Mouse (Mus musculus) kidney, embryonic 14.5 days (tissue): ENCODE results near the gene Anapc16. TPM values are rescaled to one million over a fixed set of nuclear protein-coding genes. Genes with fewer than 3 reads are reported as not detected.
"Not testable (repeated sequence)": the region's sequence is repeated elsewhere in the genome, so short reads cannot be mapped to it uniquely, and the experiment has no call there.

Experiments used
- ATAC-seq: fragments of 200-750 bp; cut with Nextera tagmentation; 2 replicates; pipeline ENCODE4 v1.8.0; 2017; ENCODE audit warnings: moderate number of reproducible peaks, mild to moderate bottlenecking, moderate TSS enrichment, moderate library complexity; ENCODE audit not compliant: low FRiP score, low TSS enrichment
- H3K27ac ChIP-seq: fragments of 300-500 bp; sonication (generic); 2 replicates; pipeline ENCODE4 v1.5.1; 2014; ENCODE audit warnings: low read depth, mild to moderate bottlenecking, low read length, moderate library complexity, mixed read lengths
- H3K27me3 ChIP-seq: fragments of 300-500 bp; sonication (generic); 2 replicates; pipeline ENCODE4 v1.6.1; 2014; ENCODE audit warnings: mild to moderate bottlenecking, low read length; ENCODE audit not compliant: control insufficient read depth, insufficient read depth
- H3K36me3 ChIP-seq: fragments of 300-500 bp; sonication (generic); 2 replicates; pipeline ENCODE4 v1.6.1; 2014; ENCODE audit warnings: low read length, mixed read lengths; ENCODE audit not compliant: control insufficient read depth, insufficient read depth
- H3K4me1 ChIP-seq: fragments of 300-500 bp; sonication (generic); 2 replicates; pipeline ENCODE4 v1.6.1; 2014; ENCODE audit warnings: low read length, mixed read lengths; ENCODE audit not compliant: control insufficient read depth, insufficient read depth
- H3K4me2 ChIP-seq: fragments of 300-500 bp; sonication (generic); replicated peaks from 2 replicates; pipeline ENCODE4 v1.6.1; 2014; ENCODE audit warnings: low read depth, mild to moderate bottlenecking, low read length
- H3K4me3 ChIP-seq: fragments of 300-500 bp; sonication (generic); 2 replicates; pipeline ENCODE4 v1.5.1; 2014; ENCODE audit warnings: mild to moderate bottlenecking, low read length
- H3K9ac ChIP-seq: fragments of 300-500 bp; sonication (generic); 2 replicates; pipeline ENCODE4 v1.6.1; 2014; ENCODE audit warnings: low read depth, mild to moderate bottlenecking, low read length, moderate library complexity
- H3K9me3 ChIP-seq: fragments of 300-500 bp; sonication (generic); 2 replicates; pipeline ENCODE4 v1.6.1; 2016; ENCODE audit warnings: low read length; ENCODE audit not compliant: control insufficient read depth
- WGBS: fragments of 180-500 bp; shearing (Covaris S2); extraction: QIAGEN DNeasy Blood & Tissue Kit; methylation state at CpG from one replicate; pipeline ENCODE4 v1.1.7; 2014; 5-methylcytosine and 5-hydroxymethylcytosine counted together
- polyA plus RNA-seq: library from polyadenylated mRNA; unstranded; fragments of >200 nt; fragmentation: Nextera tagmentation; extraction: Ambion mirVana; gene quantifications from 2 replicates; pipeline ENCODE4 v1.2.1, GENCODE M21; 2014

Gene Anapc16
- polyA plus RNA-seq, 1 experiment from 2014 or later: 106 TPM

GRCm38 (mm10) chr10:60009115-60009514, 6.2 kb upstream of the Anapc16 start:
- no peaks in the 10 kb centered on the region for H3K27me3 ChIP-seq
- H3K4me3 ChIP-seq: no peak overlapping the region
- 73% methylated on average over 3 of the region's 3 CpGs for WGBS
- H3K9ac ChIP-seq: no peak overlapping the region
- no peak for ATAC-seq
- no peaks in the 10 kb centered on the region for H3K4me1 ChIP-seq
- H3K9me3 ChIP-seq: no peaks in the 10 kb centered on the region
- peaks cover 22% of the 10 kb centered on the region; the same call in 1 of the 2 replicates for H3K36me3 ChIP-seq
- no peak overlapping the region for H3K4me2 ChIP-seq
- H3K27ac ChIP-seq: no peak overlapping the region

DNA sequence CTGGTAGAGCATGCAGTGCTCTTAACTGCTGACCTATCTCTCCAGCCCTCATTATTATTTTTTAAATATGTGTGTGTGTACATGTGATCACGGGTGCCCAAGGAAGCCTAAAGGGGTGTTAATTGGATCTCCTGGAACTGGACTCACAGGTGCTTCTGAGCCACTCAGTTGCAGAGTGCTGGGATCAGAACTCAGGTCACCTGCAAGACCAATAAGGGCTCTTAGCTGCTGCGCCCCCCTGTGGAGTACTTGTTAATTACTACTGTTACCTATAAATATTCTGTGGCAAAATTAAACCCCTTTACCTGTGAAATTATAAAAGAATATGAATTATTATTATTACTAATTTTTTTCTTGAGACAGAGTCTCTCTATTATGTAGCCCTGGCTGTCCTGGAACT, 2.3 kb upstream of the Anapc16 start:
- Histone ChIP-seq H3K27me3 (no peaks in the 10 kb centered on the region), H3K9me3 (no peaks in the 10 kb centered on the region), H3K27ac (no peak overlapping the region), H3K9ac (no peak overlapping the region), H3K4me2 (no peak overlapping the region), H3K4me3 (no peak overlapping the region), H3K4me1 (peaks cover 7% of the 10 kb centered on the region; the same call in 1 of the 2 replicates), H3K36me3 (peaks cover 15% of the 10 kb centered on the region; the same call in 1 of the 2 replicates)
- WGBS: 63% methylated on average over 2 of the region's 2 CpGs
- ATAC-seq: no peak

DNA sequence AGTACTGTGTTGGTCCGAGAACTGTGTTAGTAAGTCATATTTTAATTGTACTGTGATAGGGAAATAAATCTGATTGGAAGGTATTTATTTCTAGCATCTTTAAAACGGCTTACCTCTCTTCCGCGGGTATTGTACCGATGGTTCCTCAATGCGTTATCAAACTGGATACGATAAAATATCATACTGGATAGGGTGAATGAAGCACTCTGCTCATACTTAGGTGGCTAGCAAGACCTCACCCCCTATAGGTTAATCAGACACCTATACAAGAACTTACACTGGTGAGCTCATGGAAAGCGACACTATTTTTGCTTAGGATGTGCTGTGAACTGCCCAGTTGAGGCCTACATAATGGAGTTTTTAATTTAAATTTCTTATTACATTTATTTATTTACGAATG, 912 bp upstream of the Anapc16 start:
- Histone ChIP-seq H3K4me3 (peak overlapping the region; percentile 60; the same call in 1 of the 2 replicates), H3K27me3 (no peaks in the 10 kb centered on the region), H3K36me3 (peaks cover 15% of the 10 kb centered on the region; the same call in 1 of the 2 replicates), H3K4me1 (peaks cover 7% of the 10 kb centered on the region; the same call in 1 of the 2 replicates), H3K27ac (peak overlapping the region; percentile 92; the same call in 1 of the 2 replicates), H3K9ac (peak overlapping the region; percentile 61; the same call in 1 of the 2 replicates), H3K4me2 (peak overlapping the region; percentile 49), H3K9me3 (no peaks in the 10 kb centered on the region)
- ATAC-seq: no peak
- 73% methylated on average over 9 of the region's 9 CpGs for WGBS

- 1% methylated on average over 21 of the region's 21 CpGs for WGBS
- peak overlapping the region; percentile 92 for H3K27ac ChIP-seq
- H3K36me3 ChIP-seq: peaks cover 15% of the 10 kb centered on the region; the same call in 1 of the 2 replicates
- no peaks in the 10 kb centered on the region for H3K9me3 ChIP-seq
- no peak for ATAC-seq
- H3K4me3 ChIP-seq: peak overlapping the region; percentile 60
- peaks cover 7% of the 10 kb centered on the region; the same call in 1 of the 2 replicates for H3K4me1 ChIP-seq
- no peaks in the 10 kb centered on the region for H3K27me3 ChIP-seq
- peak overlapping the region; percentile 49 for H3K4me2 ChIP-seq
- peak overlapping the region; percentile 61 for H3K9ac ChIP-seq
Measured at GRCm38 (mm10) chr10:60003213-60003752, 348 bp upstream of the Anapc16 start.

DNA sequence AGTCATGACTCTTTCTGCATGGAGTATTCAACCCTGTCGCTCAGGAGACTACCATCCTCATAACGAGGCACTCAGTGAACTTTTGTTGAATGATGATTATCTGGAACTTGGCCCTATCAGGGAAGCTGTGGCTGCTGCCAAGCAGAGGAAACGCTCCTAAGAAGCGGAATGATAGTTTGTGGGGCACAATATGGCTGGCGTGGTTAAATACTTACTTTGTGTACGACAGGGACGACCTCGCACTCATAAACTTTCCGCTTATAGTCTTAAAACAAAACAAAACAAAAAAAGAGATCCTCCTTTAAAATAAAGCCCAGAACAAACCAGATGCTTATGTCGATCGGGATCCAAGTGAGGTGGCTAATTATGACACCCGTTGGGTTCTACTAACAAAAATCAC, 732 bp downstream of the Anapc16 start:
- no peak for ATAC-seq
- Histone ChIP-seq H3K9ac (peak overlapping the region; percentile 61), H3K4me3 (peak overlapping the region; percentile 60), H3K27me3 (no peaks in the 10 kb centered on the region), H3K9me3 (no peaks in the 10 kb centered on the region), H3K4me2 (peak overlapping the region; percentile 49), H3K27ac (peak overlapping the region; percentile 92), H3K36me3 (peaks cover 10% of the 10 kb centered on the region; the same call in 1 of the 2 replicates), H3K4me1 (peaks cover 7% of the 10 kb centered on the region; the same call in 1 of the 2 replicates)
- WGBS: 4% methylated on average over 12 of the region's 12 CpGs

DNA sequence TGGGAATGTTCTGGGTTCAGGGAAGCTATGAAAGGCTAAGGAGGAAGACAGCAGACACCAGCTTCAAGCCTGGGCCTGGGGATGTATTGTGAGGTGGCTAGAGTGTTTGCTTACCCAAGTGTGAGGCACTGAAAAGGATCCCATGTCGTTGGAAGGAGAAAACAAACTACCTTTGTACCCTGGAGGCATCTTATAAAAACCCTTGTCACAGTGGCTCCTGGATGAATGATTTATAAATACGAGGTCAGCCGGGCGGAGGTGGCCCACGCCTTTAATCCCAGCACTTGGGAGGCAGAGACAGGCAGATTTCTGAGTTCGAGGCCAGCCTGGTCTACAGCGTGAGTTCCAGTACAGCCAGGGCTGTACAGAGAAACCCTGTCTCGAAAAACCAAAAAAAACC, 1.3 kb downstream of the Anapc16 start:
- not testable (repeated sequence) for H3K27ac ChIP-seq, H3K36me3 ChIP-seq, ATAC-seq, H3K4me1 ChIP-seq, H3K9me3 ChIP-seq, H3K9ac ChIP-seq, H3K27me3 ChIP-seq
- 74% methylated on average over 8 of the region's 8 CpGs for WGBS
- Histone ChIP-seq H3K4me2 (peak overlapping the region; percentile 49), H3K4me3 (peak overlapping the region; percentile 60; the same call in 1 of the 2 replicates)

- ATAC-seq: no peak
- 95% methylated on average over 3 of the region's 3 CpGs for WGBS
- Histone ChIP-seq H3K4me2 (no peak overlapping the region), H3K27me3 (no peaks in the 10 kb centered on the region), H3K4me3 (no peak overlapping the region), H3K9ac (no peak overlapping the region), H3K4me1 (peaks cover 7% of the 10 kb centered on the region; the same call in 1 of the 2 replicates), H3K27ac (no peak overlapping the region), H3K36me3 (peaks cover 30% of the 10 kb centered on the region; the same call in 1 of the 2 replicates), H3K9me3 (no peaks in the 10 kb centered on the region)
Measured at GRCm38 (mm10) chr10:59999057-59999456, 3.9 kb downstream of the Anapc16 start.

DNA sequence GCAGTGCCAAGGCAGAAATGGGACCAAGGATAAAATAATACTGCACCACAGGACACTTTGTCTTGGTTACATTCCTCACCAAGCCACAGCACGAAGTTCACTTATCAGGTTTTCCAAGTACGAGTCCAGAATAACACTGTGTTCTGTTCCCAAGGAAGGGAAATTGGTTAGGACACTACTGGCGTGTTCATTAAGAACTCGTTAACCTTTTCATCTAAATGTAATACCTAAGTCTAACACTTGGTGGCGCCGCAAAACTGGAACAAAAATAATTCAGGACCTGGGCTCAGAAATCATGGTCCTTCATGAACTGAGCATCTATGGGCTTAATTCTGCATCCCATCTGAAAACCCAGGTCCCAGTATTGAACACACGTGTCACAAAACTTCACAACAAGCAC, 5.3 kb downstream of the Anapc16 start:
- no peak overlapping the region for H3K9ac ChIP-seq
- H3K4me2 ChIP-seq: no peak overlapping the region
- H3K4me1 ChIP-seq: peaks cover 4% of the 10 kb centered on the region; the same call in 1 of the 2 replicates
- H3K36me3 ChIP-seq: peaks cover 33% of the 10 kb centered on the region; the same call in 1 of the 2 replicates
- no peaks in the 10 kb centered on the region for H3K27me3 ChIP-seq
- no peak overlapping the region for H3K27ac ChIP-seq
- no peak overlapping the region for H3K4me3 ChIP-seq
- ATAC-seq: no peak
- 28% methylated on average over 7 of the region's 7 CpGs for WGBS
- H3K9me3 ChIP-seq: no peaks in the 10 kb centered on the region

GRCm38 (mm10) chr10:59995889-59996288, 7.0 kb downstream of the Anapc16 start:
- no peaks in the 10 kb centered on the region for H3K9me3 ChIP-seq

More at GRCm38 (mm10) chr10:59995889-59996288, 7.0 kb downstream of the Anapc16 start:
- no peak overlapping the region for H3K27ac ChIP-seq
- H3K4me1 ChIP-seq: peaks cover 5% of the 10 kb centered on the region; the same call in 1 of the 2 replicates
- H3K4me2 ChIP-seq: no peak overlapping the region
- H3K9ac ChIP-seq: no peak overlapping the region
- H3K36me3 ChIP-seq: peaks cover 26% of the 10 kb centered on the region
- H3K27me3 ChIP-seq: no peaks in the 10 kb centered on the region
- 91% methylated on average over 6 of the region's 6 CpGs for WGBS
- H3K4me3 ChIP-seq: no peak overlapping the region
- ATAC-seq: no peak
